Mouse (Mus musculus) gastrocnemius, adult 2 months (tissue): ENCODE measurements around the gene Igfbp7. TPM values are rescaled to one million over a fixed set of nuclear protein-coding genes. Genes with fewer than 3 reads are reported as not detected.

Source experiments
- DNase-seq: peaks from one replicate; pipeline ENCODE4 v3.0.0; 2022
- H3K27ac ChIP-seq: fragments of 200-600 bp; 2 replicates; pipeline ENCODE4 v1.8.1; 2022; ENCODE audit warnings: mild to moderate bottlenecking
- H3K4me3 ChIP-seq: fragments of 200-600 bp; 2 replicates; pipeline ENCODE4 v1.8.1; 2022; ENCODE audit warnings: mild to moderate bottlenecking, moderate library complexity
- CTCF ChIP-seq: fragments of 200-600 bp; IDR thresholded peaks from 2 replicates; pipeline ENCODE4 v1.8.1; 2022; ENCODE audit warnings: antibody characterized with exemption, mild to moderate bottlenecking, moderate library complexity
- intact Hi-C: fragments of 180-260 bp; cut with DNase I; formaldehyde crosslinking; loops from one replicate; pipeline ENCODE4 v1.15.1; 2025
- total RNA-seq, 2 experiments: library from RNA; stranded (reverse); gene quantifications; 2 replicates each; pipeline ENCODE4 v1.2.3; 2021

Igfbp7 gene
- total RNA-seq, 2 experiments from 2014 or later = 63.6 to 92.5 TPM

DNA sequence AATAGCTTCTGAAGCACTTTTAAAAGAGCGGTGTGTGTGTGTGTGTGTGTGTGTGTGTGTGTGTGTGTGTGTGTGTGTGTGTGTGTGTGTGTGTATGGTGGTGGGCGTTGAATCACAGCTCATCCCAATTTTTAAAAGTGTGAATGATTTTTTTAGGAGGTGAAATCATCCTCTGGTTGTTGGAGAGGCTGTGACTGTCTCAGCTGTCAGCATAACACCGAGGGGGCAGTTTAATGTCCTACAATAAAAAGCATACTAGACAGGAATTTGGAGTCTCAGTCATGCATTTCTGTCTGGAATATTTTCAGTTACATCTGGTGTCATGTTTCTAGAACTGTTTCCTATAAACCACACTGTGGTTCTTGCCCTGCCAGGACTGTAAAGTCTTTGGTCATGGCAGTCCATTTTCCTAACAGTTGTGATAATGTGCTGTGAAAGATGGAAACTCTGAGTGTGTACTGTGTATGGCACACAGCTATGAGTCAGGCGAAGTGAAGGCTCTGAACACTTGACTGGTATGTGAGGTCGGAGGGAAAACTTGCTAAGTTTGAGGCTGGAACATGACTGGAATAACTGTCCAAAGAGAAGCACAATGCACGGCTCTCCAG lies 106.4 kb downstream of the Igfbp7 start:
- TF ChIP-seq CTCF = no peak
- H3K4me3 ChIP-seq = no peak overlapping the region
- no peak for DNase-seq
- H3K27ac ChIP-seq = no peak overlapping the region
- intact Hi-C loops = no loop called here

- no peak for TF ChIP-seq CTCF
- intact Hi-C loops = no loop called here
- H3K27ac ChIP-seq = no peak overlapping the region
Measured at GRCm38 (mm10) chr5:77299486-77299885, 108.4 kb downstream of the Igfbp7 start.

More at GRCm38 (mm10) chr5:77299486-77299885, 108.4 kb downstream of the Igfbp7 start:
- no peak for DNase-seq
- no peak overlapping the region for H3K4me3 ChIP-seq

Other genes starting within 250 kb of the Igfbp7 start
- not detected for gene Spink2, start 196.6 kb downstream of the Igfbp7 start, total RNA-seq
- gene Rest, start 142.6 kb downstream of the Igfbp7 start, total RNA-seq = 1 to 10 TPM; 7.8 to 9.2 TPM
- 10 to 100 TPM; 12.8 to 20.4 TPM for gene Noa1, start 98.0 kb downstream of the Igfbp7 start, total RNA-seq
- gene Polr2b, start 97.9 kb downstream of the Igfbp7 start, total RNA-seq = 10 to 100 TPM; 26.3 to 30.2 TPM